Mouse (Mus musculus) hindbrain, embryonic 16.5 days (tissue): ENCODE measurements around the gene Lce1l. TPM values are rescaled to one million over a fixed set of nuclear protein-coding genes. Genes with fewer than 3 reads are reported as not detected.

Source experiments
- polyA plus RNA-seq: library from polyadenylated mRNA; unstranded; fragments of >200 nt; fragmentation: Nextera tagmentation; extraction: Ambion mirVana; gene quantifications from 2 replicates; pipeline ENCODE4 v1.2.1, GENCODE M21; 2015

The Lce1l gene
- polyA plus RNA-seq, 1 experiment from 2014 or later = not detected

Other genes with a start within 250 kb of the Lce1l start
- not detected in 2 replicates for gene 2210017I01Rik, start 243.8 kb downstream of the Lce1l start, polyA plus RNA-seq
- gene Lce6a, start 229.6 kb downstream of the Lce1l start, polyA plus RNA-seq = not detected in 2 replicates
- not detected in 2 replicates for gene Lce1a1, start 203.0 kb downstream of the Lce1l start, polyA plus RNA-seq
- gene Lce1b, start 194.4 kb downstream of the Lce1l start, polyA plus RNA-seq = not detected in 2 replicates
- gene Lce1a2, start 181.0 kb downstream of the Lce1l start, polyA plus RNA-seq = not detected in 2 replicates
- gene Lce1c, start 172.0 kb downstream of the Lce1l start, polyA plus RNA-seq = not detected in 2 replicates
- gene Lce1d, start 164.1 kb downstream of the Lce1l start, polyA plus RNA-seq = not detected in 2 replicates
- gene Lce1e, start 142.2 kb downstream of the Lce1l start, polyA plus RNA-seq = not detected in 2 replicates
- not detected in 2 replicates for gene Lce1f, start 130.9 kb downstream of the Lce1l start, polyA plus RNA-seq
- not detected in 2 replicates for gene Gm38119, start 112.2 kb downstream of the Lce1l start, polyA plus RNA-seq
- not detected in 2 replicates for gene Lce1g, start 98.9 kb downstream of the Lce1l start, polyA plus RNA-seq
- gene Lce1h, start 86.2 kb downstream of the Lce1l start, polyA plus RNA-seq = not detected in 2 replicates
- not detected in 2 replicates for gene Lce1i, start 72.4 kb downstream of the Lce1l start, polyA plus RNA-seq
- not detected in 2 replicates for gene Lce1j, start 60.8 kb downstream of the Lce1l start, polyA plus RNA-seq
- gene Lce1k, start 43.4 kb downstream of the Lce1l start, polyA plus RNA-seq = not detected in 2 replicates
- gene Kprp, start 24.0 kb downstream of the Lce1l start, polyA plus RNA-seq = not detected in 2 replicates
- not detected in 2 replicates for gene 2310050C09Rik, start 18.9 kb upstream of the Lce1l start, polyA plus RNA-seq
- not detected in 2 replicates for gene Lce3a, start 74.9 kb upstream of the Lce1l start, polyA plus RNA-seq
- not detected in 2 replicates for gene Lce3b, start 81.7 kb upstream of the Lce1l start, polyA plus RNA-seq
- 0.89 TPM in 1 of 2 replicates, not detected in the other for gene Lce3c, start 93.2 kb upstream of the Lce1l start, polyA plus RNA-seq
- not detected in 2 replicates for gene Lce3d, start 106.1 kb upstream of the Lce1l start, polyA plus RNA-seq
- gene Lce3e, start 115.8 kb upstream of the Lce1l start, polyA plus RNA-seq = not detected in 2 replicates
- not detected in 2 replicates for gene Lce3f, start 140.9 kb upstream of the Lce1l start, polyA plus RNA-seq
- 2.1 and 2.3 TPM in 2 replicates for gene Crct1, start 164.4 kb upstream of the Lce1l start, polyA plus RNA-seq
- not detected in 2 replicates for gene Lce1m, start 167.8 kb upstream of the Lce1l start, polyA plus RNA-seq
- not detected in 2 replicates for gene Gm4858, start 217.5 kb upstream of the Lce1l start, polyA plus RNA-seq